Mouse (Mus musculus): ENCODE data around the gene Phf24.

DNA sequence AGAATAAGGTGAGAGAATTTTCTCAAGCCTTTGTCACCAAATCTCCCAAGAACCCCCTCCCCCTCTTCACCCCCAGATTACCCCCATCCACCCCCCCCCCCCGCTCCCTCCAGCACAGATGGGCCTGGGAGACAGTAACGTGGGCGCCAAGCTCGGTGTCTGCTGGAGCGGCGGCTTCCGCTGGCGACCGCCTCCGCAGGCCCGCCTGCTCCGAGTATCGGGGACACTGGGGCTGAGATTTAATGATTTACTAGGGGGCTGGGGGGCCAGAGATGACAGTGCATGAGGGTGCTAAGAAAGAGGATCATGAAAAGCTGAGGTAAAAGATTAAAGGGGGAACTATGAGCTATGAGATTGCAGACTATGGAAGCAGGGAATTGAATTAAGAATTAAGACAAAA lies 32.1 kb downstream of the Phf24 start:
- TF ChIP-seq USF1 (IDR thresholded peaks at IDR 0.05; ENCODE audit: low read depth, low read length) (no peak), GATA1 (IDR thresholded peaks at IDR 0.05; ENCODE audit: low read depth, low read length) (no peak)

All from MEL (cell line).